Mouse (Mus musculus) erythroblast, embryonic 14.5 days (primary cell): Measurements from ENCODE around the gene Srek1.

Source experiments
- GATA1 ChIP-seq: IDR thresholded peaks from 2 replicates; pipeline ENCODE4 v1.6.1; 2012; ENCODE audit warnings: low read length, inconsistent platforms, mixed read lengths
- TAL1 ChIP-seq: IDR thresholded peaks from 3 replicates; pipeline ENCODE4 v1.6.1; 2012; ENCODE audit warnings: low read length, inconsistent platforms, mixed read lengths

DNA sequence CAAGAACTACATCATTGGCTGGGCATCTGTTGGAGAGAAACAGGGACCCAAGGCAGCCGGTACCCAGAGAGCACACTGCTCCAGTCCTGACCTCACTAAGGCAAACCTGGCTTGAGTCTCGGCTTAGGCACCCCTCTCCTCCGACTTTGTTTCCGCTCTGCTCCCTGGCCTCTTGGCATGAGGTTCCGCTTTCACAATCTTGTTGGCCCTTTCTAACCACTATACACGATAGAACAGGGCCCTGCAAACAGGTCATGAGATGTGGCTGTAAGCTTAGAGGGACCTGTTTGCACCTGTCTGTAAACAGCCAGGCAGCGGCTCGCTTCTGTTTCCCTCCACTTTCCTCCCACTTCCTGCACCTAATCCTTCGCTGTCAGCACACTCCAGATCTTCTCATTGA is 76.4 kb downstream of the Srek1 start:
- TF ChIP-seq GATA1 (no peak), TAL1 (no peak)
